Mouse (Mus musculus) ES-Bruce4 (cell line): ENCODE measurements around the gene Filip1l. TPM values are rescaled to one million over a fixed set of nuclear protein-coding genes. Genes with fewer than 3 reads are reported as not detected.

ENCODE experiments used
- H3K27ac ChIP-seq: 2 replicates; pipeline ENCODE4 v1.5.1; 2012; ENCODE audit warnings: low read length, inconsistent platforms; ENCODE audit not compliant: insufficient read depth
- H3K27me3 ChIP-seq: 2 replicates; pipeline ENCODE4 v1.6.1; 2012; ENCODE audit warnings: mild to moderate bottlenecking, low read length, inconsistent platforms; ENCODE audit not compliant: control insufficient read depth, poor library complexity, insufficient read depth, severe bottlenecking
- H3K36me3 ChIP-seq: 2 replicates; pipeline ENCODE4 v1.6.1; 2012; ENCODE audit warnings: inconsistent platforms, mild to moderate bottlenecking, low read length, moderate library complexity; ENCODE audit not compliant: control insufficient read depth, poor library complexity, insufficient read depth, severe bottlenecking
- H3K4me1 ChIP-seq: one replicate; pipeline ENCODE4 v1.8.1; 2011; ENCODE audit warnings: low read length; ENCODE audit not compliant: control insufficient read depth, insufficient read depth
- H3K4me3 ChIP-seq: 2 replicates; pipeline ENCODE4 v1.5.1; 2011; ENCODE audit warnings: low read depth, mild to moderate bottlenecking, low read length
- H3K9ac ChIP-seq: 2 replicates; pipeline ENCODE4 v1.6.1; 2012; ENCODE audit warnings: low read depth, mild to moderate bottlenecking, inconsistent platforms; ENCODE audit not compliant: poor library complexity, severe bottlenecking
- H3K9me3 ChIP-seq: replicated peaks from 2 replicates; pipeline ENCODE4 v1.6.1; 2012; ENCODE audit warnings: mild to moderate bottlenecking, low read length, inconsistent platforms; ENCODE audit not compliant: control insufficient read depth, poor library complexity, insufficient read depth, severe bottlenecking
- CTCF ChIP-seq: IDR thresholded peaks from one replicate; pipeline ENCODE4 v1.8.1; 2011; ENCODE audit warnings: low read depth, low read length
- EP300 ChIP-seq: IDR thresholded peaks from 2 replicates; pipeline ENCODE4 v1.6.1; 2011; ENCODE audit warnings: low read depth, low read length; ENCODE audit not compliant: insufficient read depth
- POLR2A ChIP-seq: IDR thresholded peaks from one replicate; pipeline ENCODE4 v1.8.1; 2011; ENCODE audit warnings: low read length; ENCODE audit not compliant: insufficient read depth
- polyA plus RNA-seq: library from polyadenylated mRNA; stranded (reverse); fragments of >200 nt; gene quantifications from 2 replicates; pipeline ENCODE4 v1.2.4, GENCODE M21; 2011; ENCODE audit warnings: low read depth; ENCODE audit not compliant: missing spikeins, insufficient read depth, insufficient read length

Filip1l gene
- polyA plus RNA-seq, 1 experiment: 2.0 TPM

- no peak overlapping the region for H3K4me3 ChIP-seq
- no peaks in the 10 kb centered on the region for H3K27me3 ChIP-seq
- 0 out of 2 replicates have a peak, but pooled peaks cover 2% of the 10 kb centered on the region for H3K9me3 ChIP-seq
- H3K4me1 ChIP-seq: no peaks in the 10 kb centered on the region
- no peak overlapping the region for H3K9ac ChIP-seq
- no peak overlapping the region for H3K27ac ChIP-seq
- no peaks in the 10 kb centered on the region for H3K36me3 ChIP-seq
- no peak for TF ChIP-seq CTCF
- no peak for TF ChIP-seq EP300
Measured at GRCm38 (mm10) chr16:57416049-57416448, 63.2 kb downstream of the Filip1l start.

DNA sequence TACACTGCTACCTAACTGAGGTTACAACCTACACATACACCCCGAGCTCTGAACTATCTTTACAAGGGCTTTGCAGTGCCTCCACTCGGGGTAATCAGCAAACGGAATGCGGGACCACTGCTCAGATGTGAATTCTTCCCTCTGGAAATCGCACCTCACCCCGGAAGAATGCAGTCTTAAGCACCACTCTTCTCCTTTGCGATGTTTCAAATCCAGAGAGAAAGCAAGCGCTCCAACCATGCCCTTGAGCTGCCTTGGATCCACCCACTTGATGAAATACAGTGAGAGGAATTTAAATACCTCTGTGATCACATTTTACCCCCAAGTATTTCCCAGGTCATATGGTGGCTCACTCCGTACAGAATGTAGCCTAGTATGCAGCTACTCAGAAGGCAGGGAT lies 64.1 kb downstream of the Filip1l start:
- Histone ChIP-seq H3K9me3 (0 out of 2 replicates have a peak, but pooled peaks cover 2% of the 10 kb centered on the region), H3K27ac (no peak overlapping the region), H3K27me3 (no peaks in the 10 kb centered on the region), H3K9ac (no peak overlapping the region), H3K4me1 (no peaks in the 10 kb centered on the region), H3K36me3 (no peaks in the 10 kb centered on the region), H3K4me3 (no peak overlapping the region)
- TF ChIP-seq CTCF (no peak), POLR2A (no peak), EP300 (no peak)

GRCm38 (mm10) chr16:57417955-57418354 lies 65.1 kb downstream of the Filip1l start:
- H3K36me3 ChIP-seq: no peaks in the 10 kb centered on the region
- no peaks in the 10 kb centered on the region for H3K27me3 ChIP-seq
- TF ChIP-seq EP300 (no peak), POLR2A (no peak), CTCF (no peak)
- no peak overlapping the region for H3K27ac ChIP-seq
- H3K4me1 ChIP-seq: no peaks in the 10 kb centered on the region
- 0 out of 2 replicates have a peak, but pooled peaks cover 2% of the 10 kb centered on the region for H3K9me3 ChIP-seq
- H3K9ac ChIP-seq: no peak overlapping the region
- H3K4me3 ChIP-seq: no peak overlapping the region

DNA sequence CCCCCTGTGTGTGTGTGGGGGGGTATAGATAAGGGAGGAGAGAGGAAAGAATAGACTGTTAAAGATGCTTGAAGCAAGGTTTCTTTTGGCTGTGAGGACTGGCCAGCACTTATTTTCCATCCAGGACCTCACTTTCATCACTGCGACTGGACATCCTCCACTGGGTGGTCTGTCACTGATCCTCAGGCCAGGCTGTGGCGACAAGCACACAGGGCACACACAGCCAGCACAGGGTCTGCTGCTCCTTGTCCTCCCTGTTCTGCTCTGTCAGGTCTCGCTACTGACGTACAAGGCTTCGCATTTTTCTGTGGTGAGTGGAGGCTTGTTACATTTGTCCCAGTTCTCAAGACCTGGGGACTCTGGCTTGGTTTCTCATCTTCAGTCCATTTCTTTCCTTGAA lies 66.4 kb downstream of the Filip1l start:
- no peaks in the 10 kb centered on the region for H3K27me3 ChIP-seq
- H3K4me1 ChIP-seq: no peaks in the 10 kb centered on the region
- 0 out of 2 replicates have a peak, but pooled peaks cover 2% of the 10 kb centered on the region for H3K9me3 ChIP-seq
- H3K36me3 ChIP-seq: no peaks in the 10 kb centered on the region
- no peak overlapping the region for H3K27ac ChIP-seq
- no peak overlapping the region for H3K9ac ChIP-seq
- TF ChIP-seq EP300: no peak
- no peak for TF ChIP-seq CTCF
- no peak for TF ChIP-seq POLR2A
- H3K4me3 ChIP-seq: no peak overlapping the region

GRCm38 (mm10) chr16:57419881-57420280 lies 67.0 kb downstream of the Filip1l start:
- Histone ChIP-seq H3K4me3 (no peak overlapping the region), H3K9me3 (no peaks in the 10 kb centered on the region), H3K27ac (no peak overlapping the region), H3K4me1 (no peaks in the 10 kb centered on the region), H3K36me3 (no peaks in the 10 kb centered on the region), H3K27me3 (no peaks in the 10 kb centered on the region), H3K9ac (no peak overlapping the region)
- TF ChIP-seq CTCF (no peak), POLR2A (no peak), EP300 (no peak)

- H3K9ac ChIP-seq: no peak overlapping the region
- no peaks in the 10 kb centered on the region for H3K9me3 ChIP-seq
- H3K4me1 ChIP-seq: no peaks in the 10 kb centered on the region
- H3K36me3 ChIP-seq: no peaks in the 10 kb centered on the region
- no peak overlapping the region for H3K27ac ChIP-seq
- no peak for TF ChIP-seq CTCF
- TF ChIP-seq EP300: no peak
- TF ChIP-seq POLR2A: no peak
- H3K27me3 ChIP-seq: no peaks in the 10 kb centered on the region
- H3K4me3 ChIP-seq: no peak overlapping the region
Measured at GRCm38 (mm10) chr16:57420773-57421556, 68.1 kb downstream of the Filip1l start.
